Mouse (Mus musculus) myocyte (in vitro differentiated cells): ENCODE measurements around the gene Ccni.

ENCODE experiments used
- E2F4 ChIP-seq: IDR thresholded peaks from one replicate; pipeline ENCODE4 v1.6.1; 2011; ENCODE audit warnings: mild to moderate bottlenecking, control low read depth, moderate library complexity; ENCODE audit not compliant: insufficient read depth
- POLR2A ChIP-seq: IDR thresholded peaks from one replicate; pipeline ENCODE4 v1.6.1; 2011; ENCODE audit warnings: low read depth, mild to moderate bottlenecking, control low read depth, moderate library complexity; ENCODE audit not compliant: insufficient read length

DNA sequence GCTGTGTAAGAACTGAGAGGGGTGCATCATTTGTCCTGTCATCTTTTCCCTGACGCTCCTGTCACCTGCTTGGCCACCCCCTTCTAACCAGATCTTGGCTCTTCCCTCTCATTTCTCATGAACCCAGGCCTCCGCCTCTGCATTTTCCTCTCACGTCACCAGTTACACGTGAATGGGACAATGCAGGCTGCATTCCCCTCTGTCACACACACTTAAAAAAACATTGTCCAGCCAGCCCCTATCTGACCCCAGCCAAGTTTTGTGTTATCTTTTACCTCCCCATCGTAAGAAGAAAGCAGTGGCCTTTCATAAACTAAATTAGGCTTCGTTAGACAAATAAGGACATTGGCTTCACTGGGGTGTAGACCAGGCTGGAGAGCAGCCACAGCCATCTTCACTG lies 33.8 kb downstream of the Ccni start:
- no peak for TF ChIP-seq E2F4
- no peak for TF ChIP-seq POLR2A
